Mouse (Mus musculus): ENCODE results near the gene Hacd2. TPM values are rescaled to one million over a fixed set of nuclear protein-coding genes. Genes with fewer than 3 reads are reported as not detected.
A peak's percentile ranks its signal among the peaks of the same experiment; 100 is the strongest.

Hacd2 gene
- polyA plus RNA-seq, 1 experiment from 2014 or later, result 60.8 TPM

DNA sequence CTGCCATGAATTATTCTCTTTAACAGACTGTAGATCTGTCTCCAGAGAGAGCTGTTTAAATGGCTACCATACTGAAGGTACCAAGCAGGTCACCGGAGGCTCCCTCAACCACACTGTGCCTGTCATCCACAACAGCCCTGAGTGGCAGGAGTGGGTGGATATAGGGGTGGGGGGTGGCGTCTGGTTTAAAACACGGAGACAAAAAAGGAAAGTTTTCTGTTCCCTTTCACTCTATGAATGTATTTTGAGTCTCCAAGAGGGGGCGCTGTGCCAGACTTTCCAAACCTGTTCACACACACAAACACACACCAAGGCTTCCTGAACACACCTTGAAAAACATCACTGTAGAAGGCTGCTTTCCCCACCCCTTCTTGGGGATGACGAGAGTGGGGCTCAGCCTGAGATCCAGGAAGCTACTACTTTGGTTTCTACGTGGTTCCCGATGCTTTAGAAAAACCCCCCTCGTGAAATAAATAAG is 89.0 kb downstream of the Hacd2 start:
- no peak for ATAC-seq
- 61% methylated on average over 8 of the region's 8 CpGs for WGBS

DNA sequence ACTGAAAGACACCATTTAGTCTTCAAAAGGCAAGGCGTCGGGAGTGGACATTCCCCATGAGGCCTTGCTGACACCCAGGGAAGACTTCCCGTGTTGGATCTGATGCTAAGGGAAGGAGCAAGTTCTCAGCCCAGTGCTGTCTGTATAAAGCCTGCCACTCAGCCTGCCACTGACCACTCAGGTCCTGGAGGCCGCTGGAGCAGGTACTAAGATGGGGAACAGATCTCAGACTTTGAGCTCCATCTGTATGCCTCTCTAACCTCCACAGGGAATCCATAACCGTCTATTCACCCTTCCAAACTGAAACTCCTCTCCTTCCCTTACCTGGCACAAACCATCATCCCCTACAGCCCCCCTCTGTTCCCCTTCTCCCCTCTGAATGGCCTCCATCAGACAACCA is 91.3 kb downstream of the Hacd2 start:
- H3K27me3 ChIP-seq (replicated peaks; ENCODE audit: insufficient read depth, low read length), result no peaks in the 10 kb centered on the region
- no peaks in the 10 kb centered on the region for H3K36me3 ChIP-seq (ENCODE audit: insufficient read depth, low read length)
- no peak overlapping the region for H3K4me3 ChIP-seq (ENCODE audit: low read depth, low read length)
- no peaks in the 10 kb centered on the region for H3K9me3 ChIP-seq (ENCODE audit: low read length)
- TF ChIP-seq EP300 (IDR thresholded peaks at IDR 0.05) (no peak), CTCF (IDR thresholded peaks at IDR 0.05) (no peak)
- no peak overlapping the region for H3K9ac ChIP-seq (replicated peaks; ENCODE audit: low read depth)
- ATAC-seq (no peak), DNase-seq (ENCODE audit: low spot score) (no peak)
- no peak overlapping the region for H3K4me2 ChIP-seq (replicated peaks; ENCODE audit: low read depth, low read length)
- no peak overlapping the region for H3K27ac ChIP-seq (ENCODE audit: low read length)
- H3K4me1 ChIP-seq (ENCODE audit: insufficient read depth, low read depth, low read length), result no peaks in the 10 kb centered on the region
- WGBS, result 79% methylated on average over 5 of the region's 5 CpGs

More for the DNA sequence above, 89.0 kb downstream of the Hacd2 start:
- H3K4me3 ChIP-seq (ENCODE audit: low read depth, low read length), result no peak overlapping the region
- TF ChIP-seq CTCF (IDR thresholded peaks at IDR 0.05) (peak; percentile 52), EP300 (IDR thresholded peaks at IDR 0.05) (no peak)
- no peaks in the 10 kb centered on the region for H3K36me3 ChIP-seq (ENCODE audit: insufficient read depth, low read length)
- no peak for DNase-seq (ENCODE audit: low spot score)
- no peaks in the 10 kb centered on the region for H3K9me3 ChIP-seq (ENCODE audit: low read length)
- no peak overlapping the region for H3K9ac ChIP-seq (replicated peaks; ENCODE audit: low read depth)
- no peak overlapping the region for H3K4me2 ChIP-seq (replicated peaks; ENCODE audit: low read depth, low read length)
- H3K4me1 ChIP-seq (ENCODE audit: insufficient read depth, low read depth, low read length), result no peaks in the 10 kb centered on the region; the same call in 1 of the 2 replicates
- H3K27me3 ChIP-seq (replicated peaks; ENCODE audit: insufficient read depth, low read length), result no peaks in the 10 kb centered on the region
- H3K27ac ChIP-seq (ENCODE audit: low read length), result no peak overlapping the region

DNA sequence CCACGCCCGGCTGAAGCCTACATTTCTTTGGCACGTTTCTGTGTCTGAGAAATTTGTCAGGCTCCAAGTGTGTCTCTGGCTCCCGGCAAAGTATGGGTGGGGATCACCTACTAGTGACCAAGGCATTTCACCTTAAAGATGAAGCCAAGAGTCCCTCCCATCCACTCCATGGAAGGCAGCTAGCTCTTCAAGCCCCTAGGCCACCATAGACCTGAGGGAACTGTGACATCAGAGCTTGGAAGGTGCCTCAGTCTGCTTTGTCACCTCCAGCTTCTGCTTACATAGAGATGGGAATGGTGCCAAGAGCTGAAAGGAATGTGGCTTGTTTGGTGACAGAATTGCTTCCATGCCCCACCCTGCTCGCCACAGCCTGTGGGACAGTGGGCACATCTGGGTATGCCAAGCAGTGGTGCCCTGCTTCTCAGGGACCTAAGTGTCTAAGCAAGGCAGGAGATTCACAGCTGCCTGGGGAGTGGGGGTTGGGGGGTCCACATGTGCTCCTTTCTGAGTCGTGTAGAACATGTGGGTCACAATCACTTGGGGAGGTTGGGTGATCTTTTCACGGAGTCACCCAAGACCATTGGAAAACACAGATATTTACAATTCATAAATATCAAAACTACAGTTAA is 94.2 kb downstream of the Hacd2 start:
- WGBS, result 46% methylated on average over 7 of the region's 7 CpGs
- H3K9me3 ChIP-seq (ENCODE audit: low read length), result no peaks in the 10 kb centered on the region
- H3K4me2 ChIP-seq (replicated peaks; ENCODE audit: low read depth, low read length), result no peak overlapping the region
- H3K27ac ChIP-seq (ENCODE audit: low read length), result no peak overlapping the region
- H3K4me3 ChIP-seq (ENCODE audit: low read depth, low read length), result no peak overlapping the region
- no peaks in the 10 kb centered on the region for H3K4me1 ChIP-seq (ENCODE audit: insufficient read depth, low read depth, low read length)
- H3K9ac ChIP-seq (replicated peaks; ENCODE audit: low read depth), result no peak overlapping the region
- peak; percentile 76 for DNase-seq (ENCODE audit: low spot score)
- ATAC-seq, result peak; percentile 82
- TF ChIP-seq EP300 (IDR thresholded peaks at IDR 0.05) (no peak), CTCF (IDR thresholded peaks at IDR 0.05) (no peak)
- H3K27me3 ChIP-seq (replicated peaks; ENCODE audit: insufficient read depth, low read length), result no peaks in the 10 kb centered on the region
- H3K36me3 ChIP-seq (ENCODE audit: insufficient read depth, low read length), result no peaks in the 10 kb centered on the region

DNA sequence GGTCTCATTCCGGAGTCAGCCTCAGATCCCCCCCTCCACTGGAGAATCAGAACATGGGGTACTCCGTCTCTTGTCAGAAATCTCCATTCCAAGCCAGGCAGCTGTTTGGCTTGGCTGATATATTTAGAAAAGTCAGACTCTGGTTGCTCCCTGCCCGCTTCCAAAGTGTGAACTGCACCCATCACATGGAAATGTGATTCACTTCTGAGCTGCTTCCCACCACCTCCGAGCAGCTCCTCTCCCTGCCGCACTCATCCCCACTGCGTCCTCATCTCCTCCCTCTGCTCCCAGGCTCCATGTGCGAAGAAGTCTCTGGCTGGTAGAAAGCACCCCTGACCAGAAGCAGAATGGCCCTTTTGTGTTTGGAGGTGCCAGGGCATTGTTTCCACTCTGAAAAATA is 95.2 kb downstream of the Hacd2 start:
- Histone ChIP-seq H3K4me1 (ENCODE audit: insufficient read depth, low read depth, low read length) (no peaks in the 10 kb centered on the region), H3K27ac (ENCODE audit: low read length) (no peak overlapping the region), H3K4me2 (replicated peaks; ENCODE audit: low read depth, low read length) (no peak overlapping the region), H3K36me3 (ENCODE audit: insufficient read depth, low read length) (no peaks in the 10 kb centered on the region), H3K4me3 (ENCODE audit: low read depth, low read length) (no peak overlapping the region), H3K9ac (replicated peaks; ENCODE audit: low read depth) (no peak overlapping the region), H3K9me3 (ENCODE audit: low read length) (no peaks in the 10 kb centered on the region), H3K27me3 (replicated peaks; ENCODE audit: insufficient read depth, low read length) (no peaks in the 10 kb centered on the region)
- WGBS, result 56% methylated on average over 7 of the region's 7 CpGs
- DNase-seq (ENCODE audit: low spot score) (no peak), ATAC-seq (peak; percentile 25; the same call in 1 of the 2 replicates)
- TF ChIP-seq EP300 (IDR thresholded peaks at IDR 0.05) (no peak), CTCF (IDR thresholded peaks at IDR 0.05) (no peak)

DNA sequence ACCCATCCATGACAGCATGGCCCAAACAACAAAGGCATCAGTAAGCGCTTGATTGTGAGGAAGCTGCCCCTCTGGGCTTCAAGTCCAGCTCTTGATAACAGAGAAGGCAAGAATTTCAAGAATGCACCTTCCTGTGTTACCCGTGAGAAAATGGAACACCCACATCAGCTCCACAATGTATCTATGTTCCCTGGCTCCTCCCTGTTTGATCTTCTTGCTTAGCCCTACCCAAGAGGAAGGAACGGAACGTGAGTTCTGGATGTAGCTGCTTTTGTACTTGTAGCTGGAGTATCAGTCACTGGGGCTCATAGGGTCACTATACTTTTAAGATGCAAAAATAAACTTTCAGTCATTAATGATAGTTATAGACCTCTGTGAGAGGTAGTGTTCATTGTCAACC is 98.4 kb downstream of the Hacd2 start:
- DNase-seq (ENCODE audit: low spot score) (no peak), ATAC-seq (no peak)
- H3K27me3 ChIP-seq (replicated peaks; ENCODE audit: insufficient read depth, low read length), result no peaks in the 10 kb centered on the region
- no peak overlapping the region for H3K27ac ChIP-seq (ENCODE audit: low read length)
- H3K9me3 ChIP-seq (ENCODE audit: low read length), result no peaks in the 10 kb centered on the region
- TF ChIP-seq EP300 (IDR thresholded peaks at IDR 0.05) (no peak), CTCF (IDR thresholded peaks at IDR 0.05) (no peak)
- no peak overlapping the region for H3K4me2 ChIP-seq (replicated peaks; ENCODE audit: low read depth, low read length)
- 34% methylated on average over 4 of the region's 4 CpGs for WGBS
- no peaks in the 10 kb centered on the region for H3K4me1 ChIP-seq (ENCODE audit: insufficient read depth, low read depth, low read length)
- H3K9ac ChIP-seq (replicated peaks; ENCODE audit: low read depth), result no peak overlapping the region
- no peak overlapping the region for H3K4me3 ChIP-seq (ENCODE audit: low read depth, low read length)
- no peaks in the 10 kb centered on the region for H3K36me3 ChIP-seq (ENCODE audit: insufficient read depth, low read length)

DNA sequence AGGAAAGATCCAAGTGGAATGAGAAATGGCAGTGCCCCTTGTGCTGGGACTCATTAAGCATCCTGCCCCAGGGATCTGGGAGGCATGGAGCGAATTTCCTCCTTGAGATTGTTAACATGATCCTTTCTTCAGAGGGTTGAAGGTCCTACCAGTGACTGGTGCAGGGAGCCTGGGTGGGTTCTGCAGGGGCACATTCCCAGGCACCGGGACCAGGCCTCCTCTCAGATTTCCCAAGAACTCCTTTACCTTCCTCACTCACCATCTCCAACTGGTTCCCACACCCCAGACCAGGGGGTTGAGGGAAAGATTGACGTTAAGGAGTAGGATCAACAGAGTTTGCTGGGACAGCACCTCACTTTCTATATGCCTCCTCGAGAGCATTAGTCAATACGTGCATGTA is 105.0 kb downstream of the Hacd2 start:
- DNase-seq (ENCODE audit: low spot score), result no peak
- TF ChIP-seq CTCF (IDR thresholded peaks at IDR 0.05) (no peak), EP300 (IDR thresholded peaks at IDR 0.05) (no peak)
- no peak overlapping the region for H3K9ac ChIP-seq (replicated peaks; ENCODE audit: low read depth)
- H3K4me2 ChIP-seq (replicated peaks; ENCODE audit: low read depth, low read length), result no peak overlapping the region
- 83% methylated on average over 5 of the region's 5 CpGs for WGBS
- no peak overlapping the region for H3K27ac ChIP-seq (ENCODE audit: low read length)
- no peak for ATAC-seq
- H3K4me1 ChIP-seq (ENCODE audit: insufficient read depth, low read depth, low read length), result no peaks in the 10 kb centered on the region
- no peaks in the 10 kb centered on the region for H3K27me3 ChIP-seq (replicated peaks; ENCODE audit: insufficient read depth, low read length)
- no peak overlapping the region for H3K4me3 ChIP-seq (ENCODE audit: low read depth, low read length)
- no peaks in the 10 kb centered on the region for H3K9me3 ChIP-seq (ENCODE audit: low read length)
- no peaks in the 10 kb centered on the region for H3K36me3 ChIP-seq (ENCODE audit: insufficient read depth, low read length)
